Mouse (Mus musculus) heart, postnatal 10 days (tissue): ENCODE results near the gene Olfr520. TPM values are rescaled to one million over a fixed set of nuclear protein-coding genes. Genes with fewer than 3 reads are reported as not detected.
"Not testable (repeated sequence)": the region's sequence is repeated elsewhere in the genome, so short reads cannot be mapped to it uniquely, and the experiment has no call there.

Experiments
- DNase-seq, 2 experiments: peaks; one replicate each; pipeline ENCODE4 v3.0.0; 2021
- intact Hi-C: fragments of 180-260 bp; cut with DNase I; formaldehyde crosslinking; loops from one replicate; pipeline ENCODE4 v1.15.1; 2025
- total RNA-seq, 2 experiments: library from RNA; stranded (reverse); gene quantifications; 2 replicates each; pipeline ENCODE4 v1.2.3; 2021

Gene Olfr520
- total RNA-seq, 2 experiments from 2014 or later = 0.31 TPM; not detected in 1

DNA sequence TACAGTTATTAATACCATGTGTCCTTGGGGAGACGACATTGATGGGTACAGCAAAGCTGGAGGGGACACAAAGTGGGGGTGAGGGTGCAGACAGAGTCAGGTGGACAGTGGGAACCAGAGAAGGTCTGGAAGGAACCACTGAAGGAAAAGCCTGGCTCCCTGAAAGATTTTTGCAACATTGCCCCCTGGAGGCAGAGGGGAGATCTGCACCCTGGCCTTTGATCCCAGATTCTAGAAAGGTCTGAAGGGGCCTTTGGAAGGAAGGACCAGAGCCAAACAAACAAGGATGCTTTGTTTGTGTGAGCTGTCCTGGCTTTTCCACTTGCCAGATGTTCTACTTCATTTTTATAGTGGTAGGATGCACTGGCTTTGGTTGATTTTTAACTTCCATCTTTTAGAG, 19.6 kb upstream of the Olfr520 start:
- intact Hi-C loops = loop anchor here (1.0 kb wide), 1 partner anchor 85 kb away; no protein-coding TSS in a partner anchor
- DNase-seq = peak; percentile 77 to 85

- DNase-seq = no peak
- intact Hi-C loops = loop anchor here (1.0 kb wide), 1 partner anchor 52 kb away; no protein-coding TSS in a partner anchor
These were observed 18.9 kb upstream of the Olfr520 start, which contains the start of gene Slco2b1 for GRCm38 (mm10) chr7:99711166-99711565. Gene Slco2b1 (minus strand): TSS chr7:99711340.

DNA sequence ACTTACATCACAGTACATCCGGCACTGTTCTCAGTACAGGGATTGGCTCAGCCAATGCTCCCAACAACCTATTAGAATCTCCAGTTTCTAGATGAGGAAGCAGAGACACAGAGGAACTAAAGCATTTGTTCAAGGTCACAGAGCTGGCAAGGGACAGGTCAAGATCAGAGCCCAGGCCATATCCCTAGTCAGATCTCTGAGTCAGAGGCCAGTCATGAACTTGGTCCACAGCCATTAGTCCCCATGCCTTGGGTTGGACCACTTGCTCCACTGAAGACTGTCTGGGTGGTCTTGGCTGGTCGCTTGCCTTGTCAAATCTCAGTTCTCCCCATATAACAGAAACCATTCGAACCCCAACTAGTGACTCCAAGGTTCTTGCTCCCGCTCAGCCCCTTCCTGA, 17.6 kb upstream of the Olfr520 start:
- intact Hi-C loops = no loop called here
- DNase-seq = no peak

DNA sequence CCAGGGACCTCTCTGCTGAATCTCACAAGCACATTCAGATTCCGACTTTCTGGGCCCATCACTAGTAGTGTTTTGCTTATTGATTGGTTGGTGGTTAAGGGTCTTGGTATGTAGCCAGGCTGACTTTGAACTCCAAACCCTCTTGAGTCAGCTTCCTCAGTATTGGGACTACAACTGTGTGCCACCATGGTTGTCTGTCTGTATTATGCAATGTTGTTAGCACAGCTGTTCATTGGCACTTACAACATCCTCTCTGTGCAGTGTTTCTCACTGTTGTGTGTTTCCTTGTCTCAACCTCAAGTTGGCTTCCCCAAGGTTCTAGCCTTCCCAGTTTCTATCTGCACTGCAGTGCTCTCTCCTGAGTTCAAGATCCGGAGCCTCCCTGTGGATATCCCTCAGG, 13.5 kb upstream of the Olfr520 start:
- intact Hi-C loops = no loop called here
- DNase-seq = no peak

- intact Hi-C loops = no loop called here
- DNase-seq = peak; percentile 20 to 31
These were observed 4.5 kb downstream of the Olfr520 start for GRCm38 (mm10) chr7:99734612-99735011.

DNA sequence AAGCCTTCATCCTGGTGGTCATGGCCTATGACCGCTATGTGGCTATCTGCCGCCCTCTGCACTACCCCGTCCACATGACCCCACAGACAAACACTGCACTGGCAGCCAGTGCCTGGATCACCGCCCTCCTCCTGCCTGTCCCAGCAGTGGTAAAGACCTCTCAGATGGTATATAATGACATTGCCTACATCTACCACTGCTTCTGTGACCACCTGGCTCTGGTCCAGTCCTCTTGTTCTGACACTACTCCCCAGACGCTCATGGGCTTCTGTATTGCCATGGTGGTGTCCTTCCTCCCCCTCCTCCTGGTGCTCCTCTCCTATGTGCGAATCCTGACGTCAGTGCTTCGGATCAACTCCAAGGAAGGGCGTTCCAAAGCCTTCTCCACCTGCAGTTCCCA, 5.4 kb downstream of the Olfr520 start:
- DNase-seq, intact Hi-C loops: not testable (repeated sequence)

- intact Hi-C loops = no loop called here
These were observed 9.2 kb downstream of the Olfr520 start for GRCm38 (mm10) chr7:99739276-99739675.

DNA sequence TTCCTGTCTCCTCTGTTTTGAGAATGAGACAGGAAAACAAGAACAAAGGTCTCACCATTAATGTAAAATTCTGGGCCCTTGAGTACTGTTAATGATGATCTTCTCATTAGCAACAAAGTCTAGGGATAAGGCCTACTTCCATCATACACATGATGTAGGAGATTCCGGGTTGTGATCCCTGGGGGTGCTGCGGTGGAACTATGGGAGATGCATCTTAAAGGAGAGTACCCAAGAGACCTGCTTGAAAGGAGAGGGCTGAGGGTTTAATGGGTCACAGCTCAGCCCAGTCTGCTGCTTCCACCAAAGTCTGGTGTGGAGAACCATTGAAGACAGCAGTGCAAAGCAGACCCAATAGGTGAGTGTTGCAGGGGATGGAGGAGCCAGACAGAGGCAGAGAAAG, 33.1 kb downstream of the Olfr520 start, which contains the start of gene Olfr521:
Gene Olfr521, plus strand, starts transcription at position 301 of the 400 bp plus-strand sequence.
- intact Hi-C loops = no loop called here
- DNase-seq = no peak

More at GRCm38 (mm10) chr7:99739276-99739675, 9.2 kb downstream of the Olfr520 start:
- no peak for DNase-seq

DNA sequence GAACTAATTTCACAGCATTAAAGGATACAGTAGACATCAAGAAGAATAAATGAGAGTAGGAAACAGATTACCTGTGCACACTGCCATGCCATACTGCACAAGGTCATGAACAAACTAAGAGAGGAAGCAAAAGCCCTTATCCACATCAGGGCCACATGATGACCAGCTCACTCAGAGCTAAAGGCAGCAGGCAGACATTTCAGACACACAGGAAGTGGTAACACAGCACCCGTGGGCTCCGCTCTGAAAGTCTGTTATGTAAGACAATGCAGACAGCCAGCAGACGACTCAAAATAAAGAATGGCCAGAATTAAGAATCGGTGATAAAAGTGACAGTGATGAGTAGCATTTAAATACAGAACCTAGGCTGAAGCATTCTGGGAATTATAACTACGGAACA, 51.3 kb downstream of the Olfr520 start:
- intact Hi-C loops = no loop called here
- no peak for DNase-seq

DNA sequence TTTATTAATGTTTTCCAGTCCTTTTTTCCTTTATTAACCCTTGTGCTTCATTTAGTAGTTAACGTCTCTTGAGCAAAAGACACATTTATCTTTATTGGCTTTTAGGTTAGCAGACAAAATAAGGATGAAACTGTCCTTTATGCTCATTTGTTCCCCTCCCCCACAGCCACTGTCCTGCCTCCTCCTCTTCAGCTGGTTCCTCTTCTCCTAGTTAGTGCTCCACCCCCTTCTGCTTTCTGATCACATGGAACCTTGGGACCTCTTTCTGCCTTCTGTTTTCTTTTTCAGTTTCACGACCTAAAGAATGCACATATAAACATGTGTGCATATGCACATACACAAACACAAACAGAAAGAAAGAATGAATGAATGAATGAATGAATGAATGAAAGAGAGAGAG, 51.8 kb downstream of the Olfr520 start:
- intact Hi-C loops = no loop called here
- peak in 1 of 2 experiments; percentile 10 for DNase-seq

DNA sequence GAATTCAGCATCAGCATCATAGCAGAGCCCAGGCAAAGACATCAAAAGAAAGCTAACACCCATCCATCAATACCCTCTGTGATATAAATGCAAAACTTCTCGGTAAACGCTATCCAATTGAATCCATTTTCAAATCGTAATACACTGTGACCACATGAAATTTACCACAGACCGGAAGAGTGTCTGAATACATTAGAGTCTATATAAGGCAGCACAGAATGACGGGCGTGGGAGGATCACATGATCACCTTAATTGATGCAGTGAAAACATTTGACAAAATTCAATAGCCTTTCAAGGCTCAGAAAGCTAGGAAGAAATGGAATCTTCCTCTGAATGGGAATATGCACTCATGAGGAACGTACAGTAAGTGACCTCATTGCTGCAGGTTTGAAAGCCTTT, 53.3 kb downstream of the Olfr520 start:
- intact Hi-C loops = no loop called here
- DNase-seq = no peak

- intact Hi-C loops = no loop called here
- no peak for DNase-seq
These were observed 55.5 kb downstream of the Olfr520 start for GRCm38 (mm10) chr7:99785553-99785952.

Other genes with a start within 250 kb of the Olfr520 start
- 100 to 1,000 TPM; 380 to 408 TPM for gene Rps3, start 246.5 kb upstream of the Olfr520 start, total RNA-seq
- gene Arrb1, start 194.8 kb upstream of the Olfr520 start, total RNA-seq = 10 to 100 TPM; 25.0 to 33.3 TPM
- gene Tpbgl, start 103.2 kb upstream of the Olfr520 start, total RNA-seq = 1 to 10 TPM; 3.1 to 3.5 TPM
- 1 to 10 TPM; 8.0 to 8.7 TPM for gene Slco2b1, start 18.9 kb upstream of the Olfr520 start, total RNA-seq
- gene Olfr521, start 33.2 kb downstream of the Olfr520 start, total RNA-seq = not detected
- gene Neu3, start 98.1 kb downstream of the Olfr520 start, total RNA-seq = 1 to 10 TPM; 4.0 to 4.3 TPM
- under 1 TPM in 1 of 2 experiments, not detected in 1; 0.10 TPM for gene Xrra1, start 128.8 kb downstream of the Olfr520 start, total RNA-seq
- 10 to 100 TPM; 49.7 to 66.5 TPM for gene Spcs2, start 133.2 kb downstream of the Olfr520 start, total RNA-seq